Mouse (Mus musculus): ENCODE measurements around the gene Olah. TPM values are rescaled to one million over a fixed set of nuclear protein-coding genes. Genes with fewer than 3 reads are reported as not detected.

The Olah gene
- polyA plus RNA-seq, 1 experiment = 0.68 TPM

- Histone ChIP-seq H3K27ac (ENCODE audit: control insufficient read depth, insufficient read depth, low read depth, low read length) (no peak overlapping the region), H3K4me1 (ENCODE audit: control insufficient read depth, insufficient read depth, low read length) (no peaks in the 10 kb centered on the region), H3K36me3 (ENCODE audit: control insufficient read depth, insufficient read depth, low read length) (no peaks in the 10 kb centered on the region), H3K4me3 (ENCODE audit: control insufficient read depth, low read depth, low read length) (no peak overlapping the region), H3K27me3 (ENCODE audit: control insufficient read depth, insufficient read depth, low read length) (no peaks in the 10 kb centered on the region)
- TF ChIP-seq CTCF (IDR thresholded peaks at IDR 0.05; ENCODE audit: control insufficient read depth, insufficient read depth, insufficient replicate concordance, low read depth, low read length) = no peak
- no peak for TF ChIP-seq POLR2A (IDR thresholded peaks at IDR 0.05; ENCODE audit: control insufficient read depth, low read depth, low read length)
Observed at GRCm38 (mm10) chr2:3295826-3296225, 101.2 kb downstream of the Olah start.

GRCm38 (mm10) chr2:3292170-3292569, 104.8 kb downstream of the Olah start:
- Histone ChIP-seq H3K27ac (ENCODE audit: control insufficient read depth, insufficient read depth, low read depth, low read length) (no peak overlapping the region), H3K36me3 (ENCODE audit: control insufficient read depth, insufficient read depth, low read length) (no peaks in the 10 kb centered on the region), H3K27me3 (ENCODE audit: control insufficient read depth, insufficient read depth, low read length) (no peaks in the 10 kb centered on the region), H3K4me3 (ENCODE audit: control insufficient read depth, low read depth, low read length) (no peak overlapping the region), H3K4me1 (ENCODE audit: control insufficient read depth, insufficient read depth, low read length) (no peaks in the 10 kb centered on the region)
- TF ChIP-seq CTCF (IDR thresholded peaks at IDR 0.05; ENCODE audit: control insufficient read depth, insufficient read depth, insufficient replicate concordance, low read depth, low read length) (no peak), POLR2A (IDR thresholded peaks at IDR 0.05; ENCODE audit: control insufficient read depth, low read depth, low read length) (no peak)

Other genes with a start within 250 kb of the Olah start
- gene Nmt2, start 113.0 kb downstream of the Olah start, polyA plus RNA-seq (2012; rRNA removed) = 24.0 and 25.3 TPM in 2 replicates
- gene Rpp38, start 64.6 kb downstream of the Olah start, polyA plus RNA-seq (2012; rRNA removed) = 18.4 and 21.0 TPM in 2 replicates
- 0.33 and 20.7 TPM in 2 replicates for gene Acbd7, start 61.0 kb downstream of the Olah start, polyA plus RNA-seq (2012; rRNA removed)
- gene Meig1, start 25.4 kb upstream of the Olah start, polyA plus RNA-seq (2012; rRNA removed) = 1,007 and 1,294 TPM in 2 replicates
- gene Dclre1c, start 26.9 kb upstream of the Olah start, polyA plus RNA-seq (2012; rRNA removed) = 5.6 and 6.4 TPM in 2 replicates
- 5.5 and 8.2 TPM in 2 replicates for gene Suv39h2, start 77.8 kb upstream of the Olah start, polyA plus RNA-seq (2012; rRNA removed)
- gene Gm45902, start 115.6 kb upstream of the Olah start, polyA plus RNA-seq (2012; rRNA removed) = 0.40 and 0.48 TPM in 2 replicates
- 14.5 and 16.9 TPM in 2 replicates for gene Hspa14, start 115.6 kb upstream of the Olah start, polyA plus RNA-seq (2012; rRNA removed)
- 1.9 and 2.1 TPM in 2 replicates for gene Cdnf, start 115.8 kb upstream of the Olah start, polyA plus RNA-seq (2012; rRNA removed)
- gene Fam107b, start 173.3 kb upstream of the Olah start, polyA plus RNA-seq (2012; rRNA removed) = 75.0 and 75.1 TPM in 2 replicates

All from testis, adult 2 months (tissue).